Mouse (Mus musculus): ENCODE measurements at regions not wholly inside any gene's neighbourhood (a gene's known extent, or its start where the extent isn't known, plus 50 kb on each side); places are given as distances from the start of the nearest gene placed in this dataset.

- no peak for DNase-seq
- intact Hi-C loops (cut with DNase I) = no loop called here
Measured at GRCm38 (mm10) chr12:15586706-15587442, 229.8 kb downstream of the Trib2 start.

- intact Hi-C loops (cut with DNase I) = no loop called here
- no peak for DNase-seq
Measured at GRCm38 (mm10) chr12:15585845-15586244, 230.9 kb downstream of the Trib2 start.

DNA sequence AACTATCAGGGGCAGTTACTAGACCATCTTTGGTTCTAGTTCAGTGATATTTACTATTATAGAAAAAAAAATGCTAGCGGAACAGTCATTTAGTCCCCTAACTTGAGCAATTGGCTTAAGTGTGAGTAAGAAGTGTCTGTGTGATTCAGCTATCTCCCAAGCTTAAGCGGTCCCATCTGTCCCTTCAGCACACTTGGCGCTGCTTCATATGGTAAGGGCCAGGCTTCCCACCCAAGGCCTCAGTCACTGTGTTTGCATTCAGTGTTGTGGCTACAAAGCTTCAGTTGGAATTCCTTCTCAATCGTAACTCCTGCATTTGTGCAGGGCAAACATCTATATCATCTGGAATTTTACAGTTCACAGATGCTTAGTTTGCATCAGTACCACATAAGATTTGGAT, 232.0 kb downstream of the Trib2 start:
- no peak for DNase-seq
- intact Hi-C loops (cut with DNase I) = no loop called here

DNA sequence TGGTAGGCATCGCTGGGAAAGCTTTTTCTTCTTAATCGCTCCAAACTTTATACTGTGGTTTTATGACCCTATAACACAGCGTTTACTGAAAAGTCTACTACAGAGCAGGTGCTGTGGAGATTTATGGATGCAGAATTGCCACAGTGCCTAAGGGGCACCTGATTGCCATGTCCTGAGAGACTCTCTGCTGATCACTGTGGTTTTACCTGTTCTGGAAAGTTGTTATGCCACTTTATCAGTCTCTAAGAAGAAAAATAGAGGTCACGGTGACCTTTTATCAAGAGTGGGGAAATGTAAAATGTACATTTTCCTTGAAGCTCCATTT, 250.0 kb downstream of the Trib2 start:
- intact Hi-C loops (cut with DNase I) = no loop called here
- no peak for DNase-seq

DNA sequence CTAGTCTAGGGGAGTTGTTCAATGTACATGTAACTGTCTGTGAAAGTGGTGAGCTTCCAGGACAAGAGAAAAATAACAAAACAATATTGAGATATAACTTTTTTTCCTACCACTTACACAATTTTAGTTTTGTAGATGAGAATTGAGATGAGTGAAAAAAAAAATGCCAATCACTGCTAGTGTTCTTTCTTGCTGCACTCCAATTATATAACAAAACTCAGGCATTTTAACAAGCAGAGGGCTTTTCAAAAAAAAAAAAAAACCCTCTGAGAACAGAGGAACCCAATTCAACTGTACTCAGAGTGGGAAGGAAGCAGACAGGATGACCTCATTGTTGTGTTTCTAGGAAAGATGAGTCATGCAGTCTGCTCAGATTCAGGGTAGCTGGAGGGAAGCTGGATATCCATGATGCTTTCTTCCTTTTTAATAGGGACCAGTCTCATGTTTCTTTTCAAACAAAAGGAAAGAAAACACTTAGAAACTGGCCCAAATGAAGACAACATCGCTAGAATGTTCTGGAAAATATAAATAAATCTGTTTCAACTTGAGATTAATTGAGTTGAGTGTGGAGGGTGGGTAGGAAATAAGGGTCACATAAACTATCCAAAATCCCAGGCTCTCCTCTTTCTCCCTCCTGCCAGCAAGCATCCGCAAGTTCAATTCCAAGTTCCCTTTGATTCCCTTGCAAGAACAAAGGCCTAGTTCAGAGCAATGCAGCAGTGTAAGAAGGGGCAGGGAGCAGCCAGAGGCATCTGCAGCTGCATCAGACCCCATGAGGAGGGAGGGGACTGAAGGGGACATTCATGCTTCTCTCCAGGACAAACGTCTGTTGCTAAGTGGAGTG, 250.6 kb downstream of the Trib2 start:
- intact Hi-C loops (cut with DNase I) = no loop called here
- DNase-seq = no peak

DNA sequence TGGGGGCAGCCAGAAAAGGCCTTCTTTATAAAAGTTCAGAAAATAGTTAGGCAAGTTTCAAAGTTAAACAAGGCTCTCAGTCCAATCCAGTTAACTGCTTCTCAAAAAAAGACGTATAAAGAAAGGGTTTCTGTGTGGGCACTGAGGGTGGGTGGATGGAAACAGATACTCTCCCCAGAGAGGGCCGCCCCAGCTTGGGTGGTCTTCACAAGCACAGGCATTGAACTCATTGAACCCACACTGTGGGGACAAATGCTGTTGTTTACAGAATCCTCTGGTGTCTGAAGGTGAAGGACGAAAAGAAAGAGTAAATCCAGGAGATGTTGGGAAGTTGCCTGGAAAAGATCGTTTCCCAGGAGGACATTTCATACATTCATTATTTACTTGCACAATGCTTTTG, 253.9 kb downstream of the Trib2 start:
- intact Hi-C loops (cut with DNase I) = no loop called here
- DNase-seq = no peak

- intact Hi-C loops (cut with DNase I) = no loop called here
- no peak for DNase-seq
Measured at GRCm38 (mm10) chr12:15555471-15555870, 261.3 kb downstream of the Trib2 start.

DNA sequence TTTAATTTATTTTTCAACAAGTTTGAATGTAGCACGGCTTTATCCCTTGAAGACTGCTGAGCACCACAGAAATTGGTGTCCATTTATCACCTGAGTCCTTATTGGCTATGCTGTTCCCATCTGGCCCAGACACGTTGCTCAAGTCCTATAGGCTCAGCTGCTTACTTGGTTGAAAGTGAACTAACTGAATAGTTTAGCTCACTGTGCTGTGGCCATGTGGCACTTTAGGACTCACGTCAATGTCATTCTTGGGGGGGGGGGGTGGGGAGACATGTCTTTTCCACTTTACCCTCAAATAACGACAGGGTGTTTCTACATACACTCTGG, 263.1 kb downstream of the Trib2 start:
- DNase-seq = no peak
- intact Hi-C loops (cut with DNase I) = no loop called here

DNA sequence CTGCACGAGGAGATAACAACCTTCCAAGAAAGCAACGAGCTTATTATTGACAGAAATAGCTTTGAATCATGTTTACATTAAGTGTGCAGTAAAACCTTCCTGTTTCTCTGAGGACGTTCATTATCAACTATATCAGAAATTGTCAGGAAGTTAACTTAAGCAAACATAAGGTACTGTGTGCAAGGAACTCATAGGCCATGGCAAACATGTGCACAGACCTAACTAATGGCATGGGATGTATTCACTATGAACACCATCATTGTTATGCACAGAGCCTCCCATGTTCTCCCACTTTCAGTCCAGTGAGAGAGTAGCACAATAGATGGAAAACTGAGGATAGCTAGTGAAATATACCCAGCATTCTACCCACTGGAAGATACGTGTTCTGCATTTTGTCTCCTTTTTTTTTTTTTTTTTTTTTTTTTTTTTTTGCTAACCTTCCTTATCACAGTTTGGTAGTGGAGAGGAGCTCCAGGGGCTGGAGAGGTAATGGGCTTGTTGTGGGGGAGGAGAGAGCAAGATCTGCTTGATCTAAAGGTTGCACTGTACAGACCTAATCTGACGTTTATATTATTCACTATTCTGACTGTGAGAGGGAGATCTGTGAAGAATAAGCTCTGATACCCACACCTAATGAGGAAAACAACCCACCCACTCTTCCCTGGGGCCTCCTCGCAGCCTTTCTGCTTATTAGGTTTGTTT, 263.6 kb downstream of the Trib2 start:
- intact Hi-C loops (cut with DNase I) = no loop called here
- DNase-seq = no peak

DNA sequence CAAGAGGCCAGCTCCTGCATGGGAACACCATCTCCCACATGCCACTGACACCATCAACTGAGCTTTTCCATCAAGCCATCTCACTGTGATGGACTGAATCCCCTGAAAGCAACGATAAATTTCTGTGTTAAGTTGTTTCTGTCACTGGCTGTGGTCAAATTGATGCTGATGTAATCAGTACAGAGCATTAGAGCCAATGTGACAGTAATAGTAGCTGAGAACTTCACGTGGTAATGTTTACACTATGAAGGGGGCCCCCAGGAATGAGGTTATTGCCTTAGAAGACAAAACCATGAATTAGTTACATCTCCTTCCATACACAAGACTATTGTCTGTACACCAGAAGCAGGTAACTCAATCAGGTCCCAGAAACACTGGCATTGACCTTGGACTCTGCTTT, 264.5 kb downstream of the Trib2 start:
- DNase-seq = no peak
- intact Hi-C loops (cut with DNase I) = no loop called here

DNA sequence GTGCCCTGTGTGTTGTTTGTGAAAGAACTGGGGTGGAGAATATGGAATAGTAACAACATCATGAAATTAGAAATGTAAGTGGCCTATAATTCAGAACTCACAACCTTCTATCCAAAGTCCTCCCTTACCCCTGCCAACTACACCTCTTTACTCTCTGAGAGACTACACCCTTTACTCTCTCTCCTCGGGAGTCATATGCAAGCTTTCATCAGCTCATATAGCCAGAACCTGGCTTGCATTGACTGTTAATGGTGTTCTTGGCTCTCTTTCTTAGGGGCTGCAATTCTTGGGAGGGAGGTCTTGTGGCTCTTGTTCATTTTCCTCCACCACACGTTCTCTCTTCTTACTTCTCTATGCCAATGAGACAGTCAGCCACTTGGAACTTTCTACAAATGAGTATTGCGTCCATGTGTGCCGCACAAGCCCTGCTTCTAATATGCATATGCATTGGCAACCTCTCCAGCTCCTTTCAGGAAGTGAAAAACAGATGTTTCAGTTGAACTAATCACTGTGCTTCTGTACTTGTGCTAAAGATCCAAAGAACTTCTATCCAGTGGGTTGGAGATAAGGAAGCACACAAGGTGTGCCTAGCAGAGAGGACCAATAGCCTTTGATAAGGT, 265.3 kb downstream of the Trib2 start:
- intact Hi-C loops (cut with DNase I) = no loop called here
- DNase-seq = no peak

GRCm38 (mm10) chr12:15544351-15544750, 272.4 kb downstream of the Trib2 start:
- intact Hi-C loops (cut with DNase I) = loop anchor here (5.0 kb wide), 1 partner anchor 158 kb away; no protein-coding TSS in a partner anchor
- peak; percentile 16 to 29 for DNase-seq

DNA sequence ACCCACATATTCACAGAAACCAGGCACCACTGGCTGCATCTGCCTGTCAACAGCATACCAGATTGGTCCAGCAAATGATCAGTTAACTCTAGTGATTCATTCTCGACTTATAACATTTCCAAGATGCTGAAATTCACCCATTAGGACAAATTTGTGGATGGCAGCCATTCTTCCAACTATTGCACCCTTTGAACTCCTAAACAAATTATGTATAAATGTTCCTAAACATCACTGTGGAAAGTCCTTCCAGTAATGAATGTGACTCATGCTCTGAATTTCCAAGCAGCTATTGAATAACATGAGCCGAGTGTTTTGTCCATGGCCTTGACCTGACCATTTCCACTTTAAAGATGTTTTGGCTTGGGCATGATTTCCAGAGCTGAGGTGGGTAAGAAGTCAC, 274.2 kb downstream of the Trib2 start:
- DNase-seq = no peak
- intact Hi-C loops (cut with DNase I) = loop anchor here (5.0 kb wide), 1 partner anchor 160 kb away; no protein-coding TSS in a partner anchor

DNA sequence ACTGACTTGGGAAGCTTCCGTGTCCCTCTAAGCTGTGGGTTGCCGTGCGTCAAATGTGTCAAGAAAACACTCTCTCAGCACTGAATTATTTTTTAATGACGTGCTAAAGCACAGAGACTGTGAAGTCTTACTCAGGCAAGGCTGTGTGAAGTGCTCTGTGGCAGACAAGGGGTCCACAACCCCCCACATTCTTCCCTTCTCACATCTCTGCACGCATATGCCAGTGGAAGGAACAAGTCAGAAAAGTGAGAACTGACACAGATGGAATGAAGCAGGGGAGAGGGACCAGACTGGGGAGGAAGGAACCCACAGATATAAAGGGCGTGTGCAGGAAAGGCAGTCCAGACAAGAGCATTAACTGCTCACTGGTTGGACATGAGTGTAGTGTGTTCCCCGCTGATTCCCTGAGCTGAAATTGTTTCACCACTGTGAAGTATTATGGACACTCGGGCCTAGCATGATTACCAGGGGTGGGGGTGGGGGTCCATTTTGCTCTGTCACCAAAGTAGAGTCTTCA, 279.8 kb downstream of the Trib2 start:
- DNase-seq = no peak
- intact Hi-C loops (cut with DNase I) = loop anchor here (2.0 to 10.0 kb wide), 6 partner anchors 68 to 972 kb away; no protein-coding TSS in a partner anchor

DNA sequence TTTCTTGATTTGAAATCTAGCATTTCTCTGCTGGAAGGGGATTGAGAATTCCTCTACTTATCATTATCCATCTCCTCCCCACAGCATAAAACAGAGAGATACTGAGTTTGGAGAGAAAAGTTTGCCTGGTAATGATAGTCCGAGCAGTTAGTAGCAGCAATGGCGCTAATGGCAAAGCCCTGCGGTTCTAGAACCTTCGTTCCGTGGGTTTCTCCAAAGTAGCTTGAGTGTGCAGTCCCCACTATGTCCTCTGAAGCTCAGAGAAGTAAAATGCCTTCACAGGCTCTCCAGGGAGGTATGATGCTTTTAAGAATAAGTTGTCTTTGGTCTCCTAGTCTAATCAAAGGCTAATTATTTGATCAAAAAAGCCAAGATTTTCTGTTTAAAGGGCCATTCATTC, 280.5 kb downstream of the Trib2 start:
- intact Hi-C loops (cut with DNase I) = loop anchor here (2.0 to 10.0 kb wide), 6 partner anchors 69 to 973 kb away; no protein-coding TSS in a partner anchor
- DNase-seq = no peak

DNA sequence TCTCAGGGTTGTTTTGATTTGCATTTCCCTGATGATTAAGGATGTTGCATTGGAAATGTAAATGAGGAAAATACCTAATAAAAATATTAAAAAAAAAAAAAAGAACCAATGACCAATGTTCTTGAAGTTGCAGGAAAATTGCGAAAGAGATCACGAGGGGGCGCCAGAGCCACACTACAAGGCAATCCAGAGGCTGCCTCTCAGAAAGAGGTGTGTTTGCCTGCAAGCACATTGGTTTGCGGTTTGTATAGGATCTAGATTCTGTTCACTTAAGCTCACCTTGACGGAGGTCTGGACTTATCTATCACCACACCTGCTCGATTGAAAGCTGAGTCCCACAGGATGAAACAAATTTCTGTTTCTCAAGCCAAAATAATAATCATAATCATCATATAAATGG, 280.9 kb downstream of the Trib2 start:
- peak; percentile 79 to 91 for DNase-seq
- intact Hi-C loops (cut with DNase I) = loop anchor here (1.0 to 10.0 kb wide), 8 partner anchors 69 to 997 kb away; partner anchors contain the start of gene Trib2

DNA sequence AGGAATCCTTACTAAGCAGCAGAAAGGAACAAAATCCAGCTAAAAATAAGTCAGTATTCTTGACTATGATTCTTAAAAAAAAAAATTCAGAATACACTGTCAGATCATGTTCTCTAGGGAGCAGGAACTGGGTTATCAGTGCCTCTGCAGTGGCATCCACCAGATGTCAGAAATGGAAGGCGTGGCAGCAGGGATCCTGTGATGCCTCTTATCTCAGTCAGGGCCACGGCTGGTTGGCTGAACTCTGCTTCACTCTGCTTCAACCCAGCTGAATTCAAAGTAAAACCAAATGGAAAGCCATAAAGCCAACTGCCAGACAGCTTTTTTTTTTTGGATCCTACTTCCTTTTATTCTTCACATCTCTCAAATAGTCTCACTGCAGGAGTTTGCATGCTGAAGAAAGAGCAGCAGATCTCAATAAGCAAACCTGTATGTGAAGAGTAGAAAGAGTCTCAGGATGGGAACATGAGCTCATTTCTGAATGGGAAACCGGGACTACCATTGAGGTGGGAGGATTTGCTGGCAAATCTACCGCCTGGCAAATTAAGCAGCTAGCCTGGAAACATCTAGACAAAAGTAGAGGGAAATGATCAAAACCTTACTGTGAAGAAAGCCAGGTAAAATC, 295.8 kb downstream of the Trib2 start:
- intact Hi-C loops (cut with DNase I) = no loop called here
- no peak for DNase-seq

DNA sequence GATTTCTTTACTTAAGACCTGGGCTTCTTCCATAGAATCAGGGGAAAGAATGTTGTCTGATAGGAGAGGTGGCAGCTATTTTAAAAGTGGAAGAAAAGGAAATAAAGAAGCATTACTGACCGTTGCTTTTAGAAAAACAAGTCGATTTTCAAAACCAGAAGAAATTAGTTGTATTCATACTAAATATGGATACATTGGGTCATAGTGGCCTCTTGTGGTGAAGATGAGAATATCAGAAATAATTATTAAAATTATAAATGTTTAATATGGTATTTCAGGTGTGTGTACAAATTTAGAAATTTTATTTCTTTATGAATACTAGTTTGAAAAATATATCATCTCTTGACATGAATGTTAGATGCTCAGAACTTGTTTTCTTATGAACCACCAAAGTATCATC, 304.7 kb downstream of the Trib2 start:
- DNase-seq = no peak
- intact Hi-C loops (cut with DNase I) = no loop called here

DNA sequence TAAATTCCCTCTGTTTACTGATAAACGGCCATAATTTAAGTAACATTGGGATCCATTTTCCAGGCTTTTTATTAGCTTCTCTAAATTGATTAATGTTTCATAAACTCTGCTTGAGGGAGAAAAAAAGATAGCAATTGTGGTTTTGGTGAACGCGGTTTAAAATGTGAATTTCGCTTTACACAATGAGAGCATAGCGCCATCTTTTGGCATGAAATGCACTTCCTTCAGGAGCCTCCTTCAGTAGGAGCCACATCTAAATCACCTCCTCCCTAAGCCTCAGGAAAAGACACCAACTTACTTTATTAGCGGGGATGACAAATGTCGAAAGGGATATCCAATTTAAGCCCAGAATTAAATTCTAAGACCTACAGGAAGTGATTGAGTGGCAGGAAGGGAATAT, 309.1 kb downstream of the Trib2 start:
- intact Hi-C loops (cut with DNase I) = no loop called here
- DNase-seq = no peak

DNA sequence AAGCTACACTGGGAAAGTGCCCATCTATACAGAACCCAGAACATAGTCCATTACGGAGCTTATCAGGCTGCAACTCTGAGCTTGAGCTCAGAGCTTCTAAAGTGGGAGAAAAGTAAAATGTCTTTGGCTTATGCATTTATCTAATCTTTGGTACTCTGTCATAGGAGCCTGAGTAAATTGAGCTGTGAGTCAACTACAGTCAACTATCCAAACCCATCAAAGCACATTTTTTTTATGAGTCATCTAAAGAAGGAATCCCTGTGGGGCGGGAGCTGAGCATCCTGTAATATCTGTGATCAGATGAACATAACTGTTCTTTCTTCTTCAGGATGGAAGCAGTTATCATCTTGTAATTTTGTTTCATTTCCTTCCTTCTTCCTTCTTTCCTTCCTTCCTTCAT, 323.1 kb downstream of the Trib2 start:
- intact Hi-C loops (cut with DNase I) = no loop called here
- no peak for DNase-seq

Measured in heart, postnatal 36 days (tissue).